Mouse (Mus musculus) spleen, postnatal 36 days (tissue): ENCODE measurements around the gene St3gal4.

Experiments
- DNase-seq, 2 experiments: peaks; one replicate each; pipeline ENCODE4 v3.0.0; 2022; ENCODE audit warnings: low spot score in 2 of 2, mixed read lengths in 1 of 2

Gene St3gal4

GRCm38 (mm10) chr9:35016762-35017161, 102.3 kb downstream of the St3gal4 start:
- peak; percentile 53 to 60 for DNase-seq

- DNase-seq = no peak
These were observed 111.2 kb downstream of the St3gal4 start for GRCm38 (mm10) chr9:35007697-35008341.

GRCm38 (mm10) chr9:35004113-35004512, 115.0 kb downstream of the St3gal4 start:
- no peak for DNase-seq

GRCm38 (mm10) chr9:34997880-34998865, 120.9 kb downstream of the St3gal4 start:
- DNase-seq = no peak
